Mouse (Mus musculus) erythroblast, embryonic 14.5 days (primary cell): ENCODE data around the gene Tmem235.

ENCODE experiments used
- GATA1 ChIP-seq: IDR thresholded peaks from 2 replicates; pipeline ENCODE4 v1.6.1; 2012; ENCODE audit warnings: low read length, inconsistent platforms, mixed read lengths
- TAL1 ChIP-seq: IDR thresholded peaks from 3 replicates; pipeline ENCODE4 v1.6.1; 2012; ENCODE audit warnings: low read length, inconsistent platforms, mixed read lengths

DNA sequence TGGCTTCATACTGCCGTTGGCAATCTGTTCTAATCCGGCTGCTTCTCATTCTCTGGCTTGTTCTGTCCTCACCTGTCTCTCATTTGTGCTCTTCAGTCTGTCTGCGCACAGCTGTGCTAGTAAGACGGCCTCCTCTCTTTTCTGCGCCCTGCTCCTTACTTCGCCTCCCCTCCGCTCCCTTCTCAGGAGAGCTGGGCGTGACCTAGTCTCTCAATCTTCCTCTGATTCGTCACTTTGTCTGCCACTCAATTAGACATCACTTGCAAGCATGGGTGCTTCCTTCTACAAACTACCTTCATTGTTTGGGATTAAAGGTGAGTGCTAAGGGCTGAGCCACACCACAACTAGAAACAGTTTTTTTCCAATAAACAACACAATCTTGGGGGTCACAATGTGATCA lies 6.3 kb upstream of the Tmem235 start:
- no peak for TF ChIP-seq GATA1
- TF ChIP-seq TAL1 = no peak
